Mouse (Mus musculus) megakaryocyte, embryonic 14.5 days (primary cell): Measurements from ENCODE around the gene Spcs2.

Experiments used
- FLI1 ChIP-seq: IDR thresholded peaks from 2 replicates; pipeline ENCODE4 v1.6.1; 2012; ENCODE audit warnings: low read length, inconsistent platforms, mixed read lengths
- GATA1 ChIP-seq: IDR thresholded peaks from 3 replicates; pipeline ENCODE4 v1.6.1; 2012; ENCODE audit warnings: mixed read lengths, low read length, inconsistent platforms, borderline replicate concordance

GRCm38 (mm10) chr7:99864241-99865028, 1.2 kb upstream of the Spcs2 start:
- TF ChIP-seq GATA1, result no peak
- no peak for TF ChIP-seq FLI1
